Mouse (Mus musculus) heart, postnatal 0 days (tissue): ENCODE measurements around the gene Cdkl1.

Experiments used
- CTCF ChIP-seq: IDR thresholded peaks from 2 replicates; pipeline ENCODE4 v1.5.1; 2016; ENCODE audit warnings: antibody characterized with exemption, control low read depth, low read depth
- EP300 ChIP-seq: IDR thresholded peaks from 2 replicates; pipeline ENCODE4 v1.6.1; 2016; ENCODE audit warnings: antibody characterized with exemption, low read depth

DNA sequence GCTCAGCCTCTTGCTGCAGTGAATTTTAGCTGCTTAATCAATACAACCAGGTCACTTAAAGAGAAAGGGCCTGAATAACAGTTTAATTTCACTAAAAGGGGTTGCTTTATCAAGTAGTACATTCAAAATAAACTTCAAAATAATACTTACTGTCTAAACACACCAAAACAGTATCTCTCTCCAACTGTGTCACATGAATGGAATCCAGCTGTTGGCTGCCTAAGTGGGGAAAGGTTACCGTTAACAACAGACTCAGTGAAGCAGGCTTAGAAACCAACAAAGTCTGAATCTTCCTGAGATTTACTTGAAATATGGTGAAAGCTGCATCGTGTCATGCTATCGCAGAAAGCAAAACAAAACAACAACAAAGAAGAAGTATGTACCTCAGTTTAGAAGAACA lies 21.9 kb upstream of the Cdkl1 start:
- TF ChIP-seq CTCF (no peak), EP300 (no peak)
